Mouse (Mus musculus) limb, embryonic 11.5 days (tissue): ENCODE measurements at regions not wholly inside any gene's neighbourhood (a gene's known extent, or its start where the extent isn't known, plus 50 kb on each side); places are given as distances from the start of the nearest gene placed in this dataset.

Experiments
- ATAC-seq: fragments of 200-750 bp; cut with Nextera tagmentation; 2 replicates; pipeline ENCODE4 v1.8.0; 2017; ENCODE audit warnings: low read depth; ENCODE audit not compliant: insufficient number of reproducible peaks, low FRiP score, low TSS enrichment
- DNase-seq: peaks from one replicate; pipeline ENCODE4 v3.0.0-alpha.2; 2015; ENCODE audit warnings: low spot score
- H3K27ac ChIP-seq: fragments of 300-500 bp; sonication (generic); replicated peaks from 2 replicates; pipeline ENCODE4 v1.5.1; 2014; ENCODE audit warnings: low read depth, mild to moderate bottlenecking, low read length
- H3K27me3 ChIP-seq: fragments of 300-500 bp; sonication (generic); 2 replicates; pipeline ENCODE4 v1.6.1; 2014; ENCODE audit warnings: mild to moderate bottlenecking, low read length, mixed read lengths; ENCODE audit not compliant: control insufficient read depth, insufficient read depth
- H3K36me3 ChIP-seq: fragments of 300-500 bp; sonication (generic); 2 replicates; pipeline ENCODE4 v1.6.1; 2014; ENCODE audit warnings: mild to moderate bottlenecking, low read length, moderate library complexity, mixed read lengths; ENCODE audit not compliant: control insufficient read depth, insufficient read depth
- H3K4me1 ChIP-seq: fragments of 300-500 bp; sonication (generic); 2 replicates; pipeline ENCODE4 v1.6.1; 2014; ENCODE audit warnings: low read length, mixed read lengths; ENCODE audit not compliant: control insufficient read depth, insufficient read depth
- H3K4me2 ChIP-seq: fragments of 300-500 bp; sonication (generic); 2 replicates; pipeline ENCODE4 v1.6.1; 2014; ENCODE audit warnings: low read depth, mild to moderate bottlenecking, moderate library complexity; ENCODE audit not compliant: severe bottlenecking
- H3K4me3 ChIP-seq: fragments of 300-500 bp; sonication (generic); 2 replicates; pipeline ENCODE4 v1.5.1; 2014; ENCODE audit warnings: low read depth, low read length
- H3K9ac ChIP-seq: fragments of 300-500 bp; sonication (generic); 2 replicates; pipeline ENCODE4 v1.6.1; 2014; ENCODE audit warnings: mild to moderate bottlenecking, low read length
- H3K9me3 ChIP-seq: fragments of 300-500 bp; sonication (generic); 2 replicates; pipeline ENCODE4 v1.6.1; 2016; ENCODE audit warnings: low read length; ENCODE audit not compliant: control insufficient read depth
- WGBS: fragments of 180-500 bp; shearing (Covaris S2); extraction: QIAGEN DNeasy Blood & Tissue Kit; methylation state at CpG from one replicate; pipeline ENCODE4 v1.1.7; 2014; 5-methylcytosine and 5-hydroxymethylcytosine counted together

GRCm38 (mm10) chr1:92709190-92709850 lies 60.7 kb upstream of the Otos start:
- Histone ChIP-seq H3K27me3 (no peaks in the 10 kb centered on the region), H3K4me2 (no peak overlapping the region), H3K9me3 (no peaks in the 10 kb centered on the region), H3K27ac (no peak overlapping the region), H3K4me1 (peaks cover 6% of the 10 kb centered on the region; the same call in 1 of the 2 replicates), H3K4me3 (no peak overlapping the region), H3K9ac (no peak overlapping the region), H3K36me3 (no peaks in the 10 kb centered on the region)
- DNase-seq, result no peak
- no peak for ATAC-seq
- 72% methylated on average over 14 of the region's 14 CpGs for WGBS

GRCm38 (mm10) chr1:92707917-92708897 lies 59.6 kb upstream of the Otos start:
- Histone ChIP-seq H3K9ac (no peak overlapping the region), H3K36me3 (no peaks in the 10 kb centered on the region), H3K4me3 (no peak overlapping the region), H3K9me3 (no peaks in the 10 kb centered on the region), H3K27ac (no peak overlapping the region), H3K4me1 (peaks cover 2% of the 10 kb centered on the region; the same call in 1 of the 2 replicates), H3K27me3 (no peaks in the 10 kb centered on the region), H3K4me2 (no peak overlapping the region)
- no peak for DNase-seq
- ATAC-seq, result peak; percentile 13; the same call in 1 of the 2 replicates
- WGBS, result 84% methylated on average over 19 of the region's 19 CpGs

DNA sequence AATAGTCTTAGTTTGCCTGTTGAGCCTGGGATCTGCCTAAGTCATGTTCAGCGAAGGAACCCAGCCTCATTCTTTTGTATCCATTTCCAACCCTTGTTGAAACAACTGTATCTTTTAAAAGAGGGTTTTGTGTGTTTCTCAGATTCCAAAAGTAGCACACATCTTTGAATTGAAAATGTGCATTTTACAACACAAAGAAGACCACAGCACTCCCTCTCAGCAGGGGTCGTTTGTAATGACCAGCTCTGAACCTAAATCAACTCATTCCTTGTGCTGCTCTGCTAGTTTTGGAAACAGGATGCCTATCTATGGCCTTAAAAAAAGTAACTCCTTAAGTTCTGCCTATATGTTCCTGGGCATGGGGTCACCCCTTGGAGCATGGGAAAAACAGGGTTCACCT lies 58.8 kb upstream of the Otos start:
- no peak overlapping the region for H3K4me2 ChIP-seq
- no peak for ATAC-seq
- no peaks in the 10 kb centered on the region for H3K9me3 ChIP-seq
- H3K27ac ChIP-seq, result no peak overlapping the region
- H3K27me3 ChIP-seq, result no peaks in the 10 kb centered on the region
- peaks cover 2% of the 10 kb centered on the region; the same call in 1 of the 2 replicates for H3K4me1 ChIP-seq
- 74% methylated on average over 2 of the region's 2 CpGs for WGBS
- H3K9ac ChIP-seq, result no peak overlapping the region
- no peak for DNase-seq
- H3K4me3 ChIP-seq, result no peak overlapping the region
- H3K36me3 ChIP-seq, result no peaks in the 10 kb centered on the region

GRCm38 (mm10) chr1:92703903-92704302 lies 55.3 kb upstream of the Otos start:
- Histone ChIP-seq H3K4me1 (peaks cover 2% of the 10 kb centered on the region; the same call in 1 of the 2 replicates), H3K9ac (no peak overlapping the region), H3K36me3 (no peaks in the 10 kb centered on the region), H3K27me3 (no peaks in the 10 kb centered on the region), H3K9me3 (no peaks in the 10 kb centered on the region), H3K27ac (no peak overlapping the region), H3K4me3 (no peak overlapping the region), H3K4me2 (no peak overlapping the region)
- 85% methylated on average over 12 of the region's 12 CpGs for WGBS
- no peak for DNase-seq
- no peak for ATAC-seq

GRCm38 (mm10) chr1:92703270-92703669 lies 54.6 kb upstream of the Otos start:
- no peaks in the 10 kb centered on the region for H3K27me3 ChIP-seq
- ATAC-seq, result no peak
- no peaks in the 10 kb centered on the region for H3K9me3 ChIP-seq
- no peak overlapping the region for H3K4me2 ChIP-seq
- 67% methylated on average over 3 of the region's 3 CpGs for WGBS
- no peak overlapping the region for H3K27ac ChIP-seq
- H3K36me3 ChIP-seq, result no peaks in the 10 kb centered on the region
- no peak overlapping the region for H3K4me3 ChIP-seq
- H3K9ac ChIP-seq, result no peak overlapping the region
- no peak for DNase-seq
- H3K4me1 ChIP-seq, result peaks cover 2% of the 10 kb centered on the region; the same call in 1 of the 2 replicates

GRCm38 (mm10) chr1:92700107-92700506 lies 51.5 kb upstream of the Otos start:
- ATAC-seq, result no peak
- Histone ChIP-seq H3K27me3 (no peaks in the 10 kb centered on the region), H3K36me3 (no peaks in the 10 kb centered on the region), H3K4me2 (no peak overlapping the region), H3K9ac (no peak overlapping the region), H3K4me1 (peaks cover 2% of the 10 kb centered on the region; the same call in 1 of the 2 replicates), H3K4me3 (no peak overlapping the region), H3K9me3 (no peaks in the 10 kb centered on the region), H3K27ac (no peak overlapping the region)
- no peak for DNase-seq
- 92% methylated on average over 2 of the region's 2 CpGs for WGBS

- H3K27me3 ChIP-seq, result no peaks in the 10 kb centered on the region
- H3K9me3 ChIP-seq, result no peaks in the 10 kb centered on the region
- no peak for DNase-seq
- H3K27ac ChIP-seq, result no peak overlapping the region
- H3K4me1 ChIP-seq, result peaks cover 2% of the 10 kb centered on the region; the same call in 1 of the 2 replicates
- no peak overlapping the region for H3K4me2 ChIP-seq
- no peaks in the 10 kb centered on the region for H3K36me3 ChIP-seq
- H3K4me3 ChIP-seq, result no peak overlapping the region
- 15% methylated on average over 6 of the region's 6 CpGs for WGBS
- H3K9ac ChIP-seq, result no peak overlapping the region
- ATAC-seq, result no peak
Observed at GRCm38 (mm10) chr1:92699697-92700096, 51.1 kb upstream of the Otos start.

DNA sequence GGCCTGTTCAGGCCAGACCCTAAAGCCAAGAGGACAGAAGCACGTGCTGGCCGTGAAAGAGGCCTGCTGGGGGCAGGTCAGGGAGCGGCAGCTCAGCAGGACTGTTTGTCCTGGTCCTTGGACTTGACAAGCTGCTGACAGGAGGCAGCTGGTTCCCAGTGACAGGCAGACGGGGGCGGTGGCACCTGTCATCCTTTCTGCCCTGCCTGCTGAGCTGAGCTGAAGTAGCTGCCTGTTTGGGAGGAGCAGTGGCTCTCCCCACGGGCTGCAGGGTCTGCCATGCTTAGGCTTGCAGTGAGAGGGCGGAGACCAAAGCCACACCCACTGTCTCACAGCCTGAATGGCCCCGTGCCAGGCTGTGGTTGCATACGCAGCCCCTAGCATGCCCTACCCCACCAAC lies 50.4 kb upstream of the Otos start:
- 5% methylated on average over 9 of the region's 9 CpGs for WGBS
- Histone ChIP-seq H3K36me3 (no peaks in the 10 kb centered on the region), H3K27me3 (no peaks in the 10 kb centered on the region), H3K9ac (no peak overlapping the region), H3K9me3 (no peaks in the 10 kb centered on the region), H3K4me2 (no peak overlapping the region), H3K4me3 (no peak overlapping the region), H3K27ac (no peak overlapping the region), H3K4me1 (peaks cover 2% of the 10 kb centered on the region; the same call in 1 of the 2 replicates)
- ATAC-seq (peak; percentile 45; the same call in 1 of the 2 replicates), DNase-seq (peak; percentile 35)
